Mouse (Mus musculus) colon, adult 2 months (tissue): ENCODE results near the gene Fam83g. TPM values are rescaled to one million over a fixed set of nuclear protein-coding genes. Genes with fewer than 3 reads are reported as not detected.

Source experiments
- polyA plus RNA-seq: library from polyadenylated mRNA; depleted of rRNA; stranded (reverse); fragments of >200 nt; gene quantifications from 2 replicates; pipeline ENCODE4 v1.2.3, GENCODE M21; 2012; rRNA removed

Fam83g gene
- polyA plus RNA-seq, result 19.0 and 22.9 TPM in 2 replicates

GRCm38 (mm10) chr11:61683907-61684731 lies at the start of gene Fam83g:
Gene Fam83g (plus strand): TSS chr11:61684091.

DNA sequence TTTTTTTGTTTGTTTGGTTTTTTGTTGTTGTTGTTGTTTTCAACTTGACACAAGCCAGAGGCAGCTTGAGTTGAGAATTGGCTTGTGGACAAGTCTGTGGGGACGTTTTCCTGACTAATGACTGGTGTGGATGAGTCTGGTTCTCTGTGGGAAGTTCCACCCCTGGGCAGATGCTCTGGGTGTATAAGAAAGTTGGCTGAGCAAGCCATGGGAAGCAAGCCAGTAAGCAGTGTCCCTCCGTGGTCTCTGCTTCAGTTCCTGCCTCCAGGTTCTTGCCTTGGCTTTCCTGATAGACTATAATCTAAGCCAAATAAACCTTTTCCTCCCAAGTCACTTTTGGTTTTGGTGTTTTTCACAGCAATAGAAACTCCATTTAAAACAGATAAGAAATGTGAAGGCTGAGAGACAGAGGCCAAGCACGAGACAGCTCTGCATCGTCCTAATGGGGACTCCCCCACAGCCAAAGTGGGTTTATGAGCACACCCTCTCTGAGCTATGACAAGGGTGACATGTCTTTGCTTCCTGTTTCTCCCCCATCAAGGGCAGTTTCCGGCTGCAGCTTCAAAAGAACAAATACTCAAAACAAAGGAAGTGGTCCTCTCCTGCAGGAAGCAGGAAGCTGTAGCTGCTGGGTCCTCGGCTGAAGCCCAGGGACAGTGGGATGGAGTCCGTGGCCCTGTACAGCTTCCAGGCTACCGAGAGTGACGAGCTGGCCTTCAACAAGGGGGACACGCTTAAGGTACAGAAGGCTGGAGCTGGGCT lies 31.0 kb upstream of the Fam83g start, which contains the start of gene Grap:
Gene Grap, plus strand, starts transcription at position 580 of the 762 bp plus-strand sequence.

DNA sequence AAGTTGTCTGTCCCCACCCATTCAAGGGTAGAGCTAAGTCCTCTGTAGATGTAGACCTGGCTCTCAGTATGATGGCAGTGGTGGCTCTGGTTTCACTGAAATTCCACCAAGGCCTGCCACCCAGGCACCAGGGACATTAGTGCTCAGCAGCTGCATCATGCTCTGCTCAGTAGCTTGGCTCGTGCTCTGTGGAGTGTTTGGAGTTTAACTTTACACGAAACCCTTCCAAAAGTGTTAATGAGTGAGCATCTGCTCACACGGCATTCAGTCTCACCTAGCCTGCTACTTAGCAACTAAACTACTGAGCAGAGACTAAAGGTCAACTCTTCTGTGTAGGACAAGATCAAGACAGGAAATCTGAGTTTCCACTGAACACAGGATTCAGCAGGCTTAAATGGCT lies 36.7 kb downstream of the Fam83g start, which contains the start of gene Slc5a10:
Gene Slc5a10, minus strand, starts transcription at position 191 of the 400 bp plus-strand sequence.

Other genes starting within 250 kb of the Fam83g start
- gene Rnf112, start 230.0 kb upstream of the Fam83g start, polyA plus RNA-seq, result 1.2 TPM in 2 replicates
- gene Mfap4, start 198.7 kb upstream of the Fam83g start, polyA plus RNA-seq, result 147 and 156 TPM in 2 replicates
- gene Mapk7, start 189.7 kb upstream of the Fam83g start, polyA plus RNA-seq, result 27.4 and 29.0 TPM in 2 replicates
- 14.2 and 22.8 TPM in 2 replicates for gene B9d1, start 178.9 kb upstream of the Fam83g start, polyA plus RNA-seq
- 19.4 and 20.3 TPM in 2 replicates for gene Epn2, start 104.4 kb upstream of the Fam83g start, polyA plus RNA-seq
- gene Grap, start 30.8 kb upstream of the Fam83g start, polyA plus RNA-seq, result 4.9 and 5.9 TPM in 2 replicates
- 0.10 TPM in 1 of 2 replicates, not detected in the other for gene Slc5a10, start 36.7 kb downstream of the Fam83g start, polyA plus RNA-seq
- 9.3 and 11.3 TPM in 2 replicates for gene Prpsap2, start 78.0 kb downstream of the Fam83g start, polyA plus RNA-seq
- gene Ulk2, start 171.0 kb downstream of the Fam83g start, polyA plus RNA-seq, result 24.3 and 33.4 TPM in 2 replicates
- gene Akap10, start 246.2 kb downstream of the Fam83g start, polyA plus RNA-seq, result 6.9 and 8.0 TPM in 2 replicates